Mouse (Mus musculus) spleen, adult 10 weeks (tissue): ENCODE data around the gene Mycs. TPM values are rescaled to one million over a fixed set of nuclear protein-coding genes. Genes with fewer than 3 reads are reported as not detected.

Experiments used
- polyA plus RNA-seq: library from polyadenylated mRNA; stranded (reverse); fragments of 350-450 nt; fragmentation: Illumina TruSeq; extraction: RNeasy Lipid Tissue Mini Kit (QIAGEN cat#74804); gene quantifications from one replicate; pipeline ENCODE4 v1.2.3, GENCODE M21; 2015; ENCODE audit warnings: low replicate concordance; ENCODE audit not compliant: insufficient read depth

Gene Mycs
- not detected for polyA plus RNA-seq

DNA sequence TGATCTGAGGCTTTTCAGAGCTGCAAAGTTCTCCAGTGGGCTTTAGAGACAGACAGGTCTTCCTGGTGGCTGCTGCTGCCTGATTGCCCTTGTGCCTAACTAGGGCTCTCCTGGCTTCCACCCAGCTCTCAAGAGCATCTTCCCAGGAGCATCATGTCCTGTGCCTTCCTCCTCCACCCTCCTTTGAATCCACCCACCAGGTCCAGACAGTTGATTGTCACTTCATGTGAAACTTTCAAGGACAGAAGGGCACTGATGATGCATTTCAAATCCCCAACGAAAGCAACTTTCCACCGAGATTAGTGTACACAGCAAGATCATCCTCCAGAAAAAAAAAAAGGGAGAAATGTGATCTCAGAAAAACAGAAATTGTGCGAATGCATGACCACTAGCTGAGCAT, at the start of gene Mycs:
Mycs (minus strand) TSS at position 101 of the 400 bp plus-strand sequence.

Other genes with a start within 250 kb of the Mycs start
- gene Btbd35f7, start 199.8 kb upstream of the Mycs start, polyA plus RNA-seq = not detected